Mouse (Mus musculus): ENCODE measurements around the gene Akap9. TPM values are rescaled to one million over a fixed set of nuclear protein-coding genes. Genes with fewer than 3 reads are reported as not detected.

The Akap9 gene
- polyA plus RNA-seq, 1 experiment from 2014 or later, result 282 TPM

Other genes with a start within 250 kb of the Akap9 start
- 25.0 and 25.7 TPM in 2 replicates for gene Ankib1, start 125.1 kb upstream of the Akap9 start, polyA plus RNA-seq (2014; fragmentation: Nextera tagmentation; extraction: Ambion mirVana)
- 49.8 and 51.4 TPM in 2 replicates for gene Krit1, start 124.9 kb upstream of the Akap9 start, polyA plus RNA-seq (2014; fragmentation: Nextera tagmentation; extraction: Ambion mirVana)
- 0.07 and 0.12 TPM in 2 replicates for gene Lrrd1, start 82.9 kb upstream of the Akap9 start, polyA plus RNA-seq (2014; fragmentation: Nextera tagmentation; extraction: Ambion mirVana)
- 5.9 and 7.3 TPM in 2 replicates for gene Mterf1a, start 34.1 kb upstream of the Akap9 start, polyA plus RNA-seq (2014; fragmentation: Nextera tagmentation; extraction: Ambion mirVana)
- gene Cyp51, start 176.7 kb downstream of the Akap9 start, polyA plus RNA-seq (2014; fragmentation: Nextera tagmentation; extraction: Ambion mirVana), result 180 and 206 TPM in 2 replicates